Mouse (Mus musculus) liver, embryonic 14.5 days (tissue): Measurements from ENCODE around the gene Rdm1. TPM values are rescaled to one million over a fixed set of nuclear protein-coding genes. Genes with fewer than 3 reads are reported as not detected.

Experiments used
- ATAC-seq: fragments of 200-750 bp; cut with Nextera tagmentation; 2 replicates; pipeline ENCODE4 v1.8.0; 2017; ENCODE audit warnings: moderate number of reproducible peaks, mild to moderate bottlenecking, moderate library complexity; ENCODE audit not compliant: insufficient read depth
- DNase-seq, 3 experiments: peaks; one replicate each; pipeline ENCODE4 v3.0.0-alpha.2; 2012 to 2013; ENCODE audit warnings: low read depth in 3 of 3, low spot score in 3 of 3
- H3K27ac ChIP-seq: fragments of 300-500 bp; sonication (generic); 2 replicates; pipeline ENCODE4 v1.5.1; 2014; ENCODE audit warnings: moderate library complexity, mild to moderate bottlenecking, control low read depth, inconsistent platforms
- H3K27me3 ChIP-seq: fragments of 300-500 bp; sonication (generic); 2 replicates; pipeline ENCODE4 v1.6.1; 2014; ENCODE audit warnings: mild to moderate bottlenecking, low read length, moderate library complexity; ENCODE audit not compliant: control insufficient read depth, insufficient read depth
- H3K36me3 ChIP-seq: fragments of 300-500 bp; sonication (generic); replicated peaks from 2 replicates; pipeline ENCODE4 v1.6.1; 2014; ENCODE audit warnings: low read depth; ENCODE audit not compliant: control insufficient read depth, insufficient read depth
- H3K4me1 ChIP-seq, 2 experiments: fragments of 200-500 bp in 1 of 2; fragments of 300-500 bp in 1 of 2; sonication (generic) in 1 of 2; replicated peaks; 2 replicates each; pipeline ENCODE4 v1.6.1; 2012 to 2014; ENCODE audit warnings: antibody characterized with exemption in 1 of 2, inconsistent platforms in 1 of 2, low read length in 1 of 2; ENCODE audit not compliant: control insufficient read depth in 2 of 2, insufficient read depth in 2 of 2
- H3K4me2 ChIP-seq: fragments of 300-500 bp; sonication (generic); 2 replicates; pipeline ENCODE4 v1.6.1; 2014; ENCODE audit warnings: low read depth, mild to moderate bottlenecking, control low read depth, moderate library complexity
- H3K4me3 ChIP-seq, 2 experiments: fragments of 200-500 bp in 1 of 2; fragments of 300-500 bp in 1 of 2; sonication (generic) in 1 of 2; 2 replicates each; pipeline ENCODE4 v1.5.1; 2012 to 2014; ENCODE audit warnings: low read depth in 2 of 2, low read length in 2 of 2, mild to moderate bottlenecking in 2 of 2, control low read depth in 1 of 2, inconsistent platforms in 1 of 2, moderate library complexity in 1 of 2; ENCODE audit not compliant: insufficient read depth in 1 of 2
- H3K9ac ChIP-seq: fragments of 300-500 bp; sonication (generic); replicated peaks from 2 replicates; pipeline ENCODE4 v1.6.1; 2014; ENCODE audit warnings: mild to moderate bottlenecking, control low read depth, moderate library complexity
- H3K9me3 ChIP-seq: fragments of 300-500 bp; sonication (generic); 2 replicates; pipeline ENCODE4 v1.6.1; 2016; ENCODE audit warnings: low read length, mixed read lengths; ENCODE audit not compliant: control insufficient read depth
- CTCF ChIP-seq: IDR thresholded peaks from 2 replicates; pipeline ENCODE4 v1.5.1; 2016; ENCODE audit warnings: antibody characterized with exemption, low read depth, control low read depth
- EP300 ChIP-seq: IDR thresholded peaks from 2 replicates; pipeline ENCODE4 v1.6.1; 2016; ENCODE audit warnings: antibody characterized with exemption, low read depth
- WGBS: fragments of 180-500 bp; shearing (Covaris S2); extraction: QIAGEN DNeasy Blood & Tissue Kit; methylation state at CpG from one replicate; pipeline ENCODE4 v1.1.7; 2014; ENCODE audit not compliant: insufficient replicate concordance; 5-methylcytosine and 5-hydroxymethylcytosine counted together
- polyA plus RNA-seq, 2 experiments: library from polyadenylated mRNA; depleted of rRNA in 1 of 2; stranded (reverse) in 1 of 2; unstranded in 1 of 2; fragments of >200 nt; fragmentation: Nextera tagmentation in 1 of 2; extraction: Ambion mirVana in 1 of 2; gene quantifications; 2 replicates each; pipeline versions ENCODE4 v1.2.1 to v1.2.3; 2012 to 2014

The Rdm1 gene
- polyA plus RNA-seq, 2 experiments, result 5.7 to 9.4 TPM

GRCm38 (mm10) chr11:101679907-101680306 lies 52.9 kb downstream of the Rdm1 start:
- 31% methylated on average over 6 of the region's 7 CpGs for WGBS
- no peak for DNase-seq
- H3K27me3 ChIP-seq, result no peaks in the 10 kb centered on the region
- H3K9ac ChIP-seq, result no peak overlapping the region
- no peak for TF ChIP-seq EP300
- no peak for TF ChIP-seq CTCF
- no peaks in the 10 kb centered on the region for H3K9me3 ChIP-seq
- H3K4me1 ChIP-seq, result no peaks in the 10 kb centered on the region
- no peak overlapping the region for H3K4me3 ChIP-seq
- no peak overlapping the region for H3K4me2 ChIP-seq
- no peaks in the 10 kb centered on the region for H3K36me3 ChIP-seq
- no peak for ATAC-seq
- no peak overlapping the region for H3K27ac ChIP-seq

GRCm38 (mm10) chr11:101680634-101681325 lies 53.8 kb downstream of the Rdm1 start:
- TF ChIP-seq EP300, result no peak
- no peak for TF ChIP-seq CTCF
- DNase-seq (no peak), ATAC-seq (no peak)
- H3K9ac ChIP-seq, result no peak overlapping the region
- H3K27me3 ChIP-seq, result no peaks in the 10 kb centered on the region
- WGBS, result 50% methylated on average over 3 of the region's 3 CpGs
- H3K27ac ChIP-seq, result no peak overlapping the region
- no peak overlapping the region for H3K4me2 ChIP-seq
- no peaks in the 10 kb centered on the region for H3K36me3 ChIP-seq
- no peaks in the 10 kb centered on the region for H3K9me3 ChIP-seq
- no peak overlapping the region for H3K4me3 ChIP-seq
- H3K4me1 ChIP-seq, result no peaks in the 10 kb centered on the region

- no peak for TF ChIP-seq CTCF
- TF ChIP-seq EP300, result no peak
- H3K4me1 ChIP-seq, result no peaks in the 10 kb centered on the region
- no peak overlapping the region for H3K4me3 ChIP-seq
- WGBS, result 67% methylated on average over 1 of the region's 1 CpGs
- H3K36me3 ChIP-seq, result no peaks in the 10 kb centered on the region
- ATAC-seq, result no peak
- no peak overlapping the region for H3K9ac ChIP-seq
- no peaks in the 10 kb centered on the region for H3K9me3 ChIP-seq
- no peak overlapping the region for H3K4me2 ChIP-seq
- H3K27ac ChIP-seq, result no peak overlapping the region
- no peak for DNase-seq
- no peaks in the 10 kb centered on the region for H3K27me3 ChIP-seq
These were observed 55.0 kb downstream of the Rdm1 start for GRCm38 (mm10) chr11:101681968-101682367.

GRCm38 (mm10) chr11:101682410-101682960 lies 55.5 kb downstream of the Rdm1 start:
- ATAC-seq (no peak), DNase-seq (no peak)
- TF ChIP-seq CTCF, result no peak
- TF ChIP-seq EP300, result no peak
- no peak overlapping the region for H3K4me2 ChIP-seq
- WGBS, result 66% methylated on average over 7 of the region's 7 CpGs
- no peaks in the 10 kb centered on the region for H3K4me1 ChIP-seq
- H3K4me3 ChIP-seq, result no peak overlapping the region
- no peaks in the 10 kb centered on the region for H3K36me3 ChIP-seq
- no peak overlapping the region for H3K27ac ChIP-seq
- no peaks in the 10 kb centered on the region for H3K9me3 ChIP-seq
- H3K27me3 ChIP-seq, result no peaks in the 10 kb centered on the region
- H3K9ac ChIP-seq, result no peak overlapping the region

Other genes starting within 250 kb of the Rdm1 start
- gene Aarsd1, start 209.6 kb upstream of the Rdm1 start, polyA plus RNA-seq (2012; rRNA removed), result 24.7 TPM in 2 replicates
- 39.7 and 42.0 TPM in 2 replicates for gene Aarsd1, start 209.6 kb upstream of the Rdm1 start, polyA plus RNA-seq (2014; fragmentation: Nextera tagmentation; extraction: Ambion mirVana)
- 0.17 and 0.84 TPM in 2 replicates for gene Gm27029, start 202.4 kb upstream of the Rdm1 start, polyA plus RNA-seq (2012; rRNA removed)
- 2.6 and 3.5 TPM in 2 replicates for gene Gm27029, start 202.4 kb upstream of the Rdm1 start, polyA plus RNA-seq (2014; fragmentation: Nextera tagmentation; extraction: Ambion mirVana)
- 3.4 and 3.9 TPM in 2 replicates for gene Rundc1, start 202.1 kb upstream of the Rdm1 start, polyA plus RNA-seq (2012; rRNA removed)
- gene Rundc1, start 202.1 kb upstream of the Rdm1 start, polyA plus RNA-seq (2014; fragmentation: Nextera tagmentation; extraction: Ambion mirVana), result 2.9 and 3.0 TPM in 2 replicates
- gene Ptges3l, start 201.9 kb upstream of the Rdm1 start, polyA plus RNA-seq (2012; rRNA removed), result 0.29 and 0.74 TPM in 2 replicates
- gene Ptges3l, start 201.9 kb upstream of the Rdm1 start, polyA plus RNA-seq (2014; fragmentation: Nextera tagmentation; extraction: Ambion mirVana), result 0.53 and 0.86 TPM in 2 replicates
- gene Rpl27, start 184.9 kb upstream of the Rdm1 start, polyA plus RNA-seq (2012; rRNA removed), result 571 and 987 TPM in 2 replicates
- gene Rpl27, start 184.9 kb upstream of the Rdm1 start, polyA plus RNA-seq (2014; fragmentation: Nextera tagmentation; extraction: Ambion mirVana), result 295 and 303 TPM in 2 replicates
- gene Ifi35, start 178.8 kb upstream of the Rdm1 start, polyA plus RNA-seq (2012; rRNA removed), result 14.0 and 17.2 TPM in 2 replicates
- 21.3 and 22.1 TPM in 2 replicates for gene Ifi35, start 178.8 kb upstream of the Rdm1 start, polyA plus RNA-seq (2014; fragmentation: Nextera tagmentation; extraction: Ambion mirVana)
- 2.9 and 3.1 TPM in 2 replicates for gene Rnd2, start 162.2 kb upstream of the Rdm1 start, polyA plus RNA-seq (2012; rRNA removed)
- gene Rnd2, start 162.2 kb upstream of the Rdm1 start, polyA plus RNA-seq (2014; fragmentation: Nextera tagmentation; extraction: Ambion mirVana), result 1.2 and 1.4 TPM in 2 replicates
- 9.1 TPM in 2 replicates for gene Vat1, start 161.0 kb upstream of the Rdm1 start, polyA plus RNA-seq (2012; rRNA removed)
- gene Vat1, start 161.0 kb upstream of the Rdm1 start, polyA plus RNA-seq (2014; fragmentation: Nextera tagmentation; extraction: Ambion mirVana), result 6.8 and 6.9 TPM in 2 replicates
- gene Brca1, start 75.2 kb upstream of the Rdm1 start, polyA plus RNA-seq (2012; rRNA removed), result 5.7 and 8.6 TPM in 2 replicates
- gene Brca1, start 75.2 kb upstream of the Rdm1 start, polyA plus RNA-seq (2014; fragmentation: Nextera tagmentation; extraction: Ambion mirVana), result 14.0 and 15.2 TPM in 2 replicates
- 20.0 and 24.9 TPM in 2 replicates for gene Nbr1, start 75.0 kb upstream of the Rdm1 start, polyA plus RNA-seq (2012; rRNA removed)
- 28.9 and 33.8 TPM in 2 replicates for gene Nbr1, start 75.0 kb upstream of the Rdm1 start, polyA plus RNA-seq (2014; fragmentation: Nextera tagmentation; extraction: Ambion mirVana)
- 5.7 and 7.3 TPM in 2 replicates for gene Tmem106a, start 45.0 kb upstream of the Rdm1 start, polyA plus RNA-seq (2012; rRNA removed)
- gene Tmem106a, start 45.0 kb upstream of the Rdm1 start, polyA plus RNA-seq (2014; fragmentation: Nextera tagmentation; extraction: Ambion mirVana), result 5.4 and 7.5 TPM in 2 replicates
- gene Gm11634, start 27.9 kb upstream of the Rdm1 start, polyA plus RNA-seq (2012; rRNA removed), result not detected in 2 replicates
- gene Gm11634, start 27.9 kb upstream of the Rdm1 start, polyA plus RNA-seq (2014; fragmentation: Nextera tagmentation; extraction: Ambion mirVana), result not detected in 2 replicates
- gene Arl4d, start 38.3 kb downstream of the Rdm1 start, polyA plus RNA-seq (2012; rRNA removed), result 0.48 and 0.84 TPM in 2 replicates
- gene Arl4d, start 38.3 kb downstream of the Rdm1 start, polyA plus RNA-seq (2014; fragmentation: Nextera tagmentation; extraction: Ambion mirVana), result 0.46 and 0.72 TPM in 2 replicates
- 6.7 and 9.6 TPM in 2 replicates for gene Dhx8, start 105.7 kb downstream of the Rdm1 start, polyA plus RNA-seq (2012; rRNA removed)
- gene Dhx8, start 105.7 kb downstream of the Rdm1 start, polyA plus RNA-seq (2014; fragmentation: Nextera tagmentation; extraction: Ambion mirVana), result 12.9 and 15.4 TPM in 2 replicates
- 0.29 TPM in 2 replicates for gene Etv4, start 158.2 kb downstream of the Rdm1 start, polyA plus RNA-seq (2012; rRNA removed)
- gene Etv4, start 158.2 kb downstream of the Rdm1 start, polyA plus RNA-seq (2014; fragmentation: Nextera tagmentation; extraction: Ambion mirVana), result 0.20 and 0.30 TPM in 2 replicates